Mouse (Mus musculus) erythroid progenitor cell, adult 5-6 weeks (primary cell): ENCODE data around the gene Tpst2. TPM values are rescaled to one million over a fixed set of nuclear protein-coding genes. Genes with fewer than 3 reads are reported as not detected.
"Not testable (repeated sequence)": the region's sequence is repeated elsewhere in the genome, so short reads cannot be mapped to it uniquely, and the experiment has no call there.

Experiments used
- ATAC-seq: replicated peaks from 2 replicates; pipeline ENCODE4 v1.8.0; 2016; ENCODE audit warnings: moderate number of reproducible peaks, mild to moderate bottlenecking, moderate TSS enrichment, inconsistent platforms; ENCODE audit not compliant: poor library complexity, low FRiP score, severe bottlenecking
- total RNA-seq, 2 experiments: library from RNA; stranded (forward) in 1 of 2; stranded (reverse) in 1 of 2; fragments of 150-400 nt in 1 of 2; fragments of 186-747, 209-891 nt in 1 of 2; gene quantifications; 2 replicates each; pipeline versions ENCODE4 v1.2.3 to v1.2.4; 2015 to 2017; ENCODE audit warnings: low replicate concordance in 2 of 2

Gene Tpst2
- total RNA-seq, 2 experiments from 2014 or later = 3.4 to 19.2 TPM

DNA sequence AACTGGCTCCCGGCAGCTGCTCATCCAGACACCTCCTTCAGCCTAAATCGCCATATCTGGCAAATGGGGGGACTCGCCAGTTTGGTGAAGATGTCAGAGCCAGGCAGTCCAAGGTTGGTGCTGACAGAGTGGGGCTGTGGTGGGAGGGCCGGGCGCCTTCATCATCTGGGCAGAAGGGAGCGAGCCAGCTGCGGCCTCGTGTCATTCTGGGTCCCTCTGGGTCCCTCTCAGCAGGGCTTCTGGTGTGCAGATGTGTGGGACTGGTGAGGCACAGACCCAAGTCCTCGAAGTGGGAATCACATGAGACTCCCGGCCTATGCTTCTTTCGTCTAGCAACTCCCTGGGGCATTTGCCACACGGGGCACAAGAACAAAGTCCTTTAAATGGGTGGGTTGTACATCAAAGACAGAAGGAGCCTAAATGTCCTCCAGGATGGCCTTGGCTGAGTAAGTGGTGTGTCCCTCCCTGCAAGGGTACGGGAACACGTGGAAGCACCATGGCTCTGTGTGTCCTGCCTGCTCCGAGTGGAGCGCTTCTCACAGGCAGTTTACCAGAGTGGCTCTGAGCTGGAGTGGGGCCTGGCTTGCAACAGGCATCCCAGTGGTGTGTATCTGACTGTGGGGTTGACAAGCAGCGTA lies 16.0 kb downstream of the Tpst2 start:
- no peak for ATAC-seq

GRCm38 (mm10) chr5:112293800-112294199 lies 17.3 kb downstream of the Tpst2 start:
- no peak for ATAC-seq

DNA sequence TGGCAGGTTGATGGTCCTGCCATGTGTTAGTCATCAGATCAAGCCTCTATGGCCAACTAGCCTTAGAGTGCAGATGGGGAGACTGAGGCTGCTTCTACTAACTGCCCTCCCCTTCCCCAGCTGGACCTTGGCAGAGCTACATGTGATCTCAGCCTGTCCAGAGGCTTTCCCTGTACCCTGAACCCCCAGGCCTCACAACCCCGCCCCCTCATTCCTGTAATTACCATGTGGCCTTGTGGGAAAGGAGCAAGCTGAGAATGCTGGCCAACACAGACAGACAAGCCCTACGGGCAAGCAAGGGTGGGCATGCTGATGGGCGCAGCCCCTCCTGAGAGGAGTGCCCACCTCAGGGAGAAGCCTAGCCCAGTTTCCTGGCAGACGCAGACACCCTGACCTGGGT lies 18.2 kb downstream of the Tpst2 start:
- no peak for ATAC-seq

DNA sequence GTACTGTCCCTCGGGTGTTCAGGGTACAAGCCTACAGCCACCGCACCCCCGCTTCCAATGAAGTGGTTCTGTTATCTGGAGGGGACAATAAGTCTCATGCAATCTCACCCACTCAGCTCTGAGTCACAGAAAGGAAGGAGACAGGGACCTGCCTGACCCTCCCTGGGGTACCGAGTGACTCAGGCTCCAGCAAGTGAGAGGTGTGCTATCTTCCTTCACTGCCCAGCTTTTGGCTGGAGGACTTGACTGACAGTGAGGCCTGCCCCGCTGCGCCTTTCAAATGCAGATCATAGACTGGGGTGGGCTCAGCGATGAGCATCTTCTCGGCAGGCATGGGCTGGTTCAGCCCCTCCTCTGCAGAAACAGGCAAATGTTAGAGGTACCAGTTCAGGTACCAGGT lies 18.7 kb downstream of the Tpst2 start:
- ATAC-seq = no peak

GRCm38 (mm10) chr5:112295564-112295963 lies 19.1 kb downstream of the Tpst2 start:
- ATAC-seq = no peak

- no peak for ATAC-seq
These were observed 20.1 kb downstream of the Tpst2 start for GRCm38 (mm10) chr5:112296404-112297181.

DNA sequence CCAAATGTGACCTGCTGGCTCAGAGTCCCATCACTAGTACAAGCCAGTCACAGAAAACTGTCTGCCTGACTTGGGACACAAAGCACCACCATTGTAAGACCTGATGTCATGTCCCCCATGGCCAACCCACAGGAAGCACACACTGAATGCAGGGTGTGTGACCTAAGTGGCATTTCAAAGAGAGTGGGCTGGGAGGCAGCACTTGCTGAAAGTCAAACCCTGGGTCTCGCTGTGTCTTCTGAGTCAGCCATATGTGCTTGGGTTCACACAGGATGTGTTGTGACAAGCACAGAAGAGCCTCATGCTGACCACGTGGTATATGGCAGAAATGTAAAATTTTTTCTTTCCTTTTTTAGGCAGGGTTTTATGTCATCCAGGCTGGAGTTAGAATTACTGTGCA lies 20.8 kb downstream of the Tpst2 start:
- no peak for ATAC-seq

- no peak for ATAC-seq
These were observed 21.9 kb downstream of the Tpst2 start for GRCm38 (mm10) chr5:112298226-112298988.

DNA sequence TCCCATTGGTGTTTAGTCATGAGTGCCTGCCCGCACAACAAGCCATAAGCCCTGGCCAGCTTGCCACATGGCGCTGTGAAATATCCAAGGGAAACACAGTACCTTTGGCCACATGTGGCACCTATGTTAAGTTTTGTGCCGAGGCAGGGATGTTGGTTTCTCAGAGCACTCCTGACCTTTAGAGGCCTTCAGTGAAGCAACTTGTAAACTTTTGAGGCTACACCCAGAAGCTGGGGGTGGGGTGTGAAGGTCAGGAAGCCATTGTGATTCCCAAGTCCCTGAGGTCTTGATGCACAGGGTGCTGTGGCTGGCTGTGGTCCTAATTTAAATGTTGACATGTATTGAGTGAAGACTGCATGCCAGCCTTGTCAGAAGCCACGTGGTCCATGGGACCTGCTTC lies 22.9 kb downstream of the Tpst2 start:
- no peak for ATAC-seq

DNA sequence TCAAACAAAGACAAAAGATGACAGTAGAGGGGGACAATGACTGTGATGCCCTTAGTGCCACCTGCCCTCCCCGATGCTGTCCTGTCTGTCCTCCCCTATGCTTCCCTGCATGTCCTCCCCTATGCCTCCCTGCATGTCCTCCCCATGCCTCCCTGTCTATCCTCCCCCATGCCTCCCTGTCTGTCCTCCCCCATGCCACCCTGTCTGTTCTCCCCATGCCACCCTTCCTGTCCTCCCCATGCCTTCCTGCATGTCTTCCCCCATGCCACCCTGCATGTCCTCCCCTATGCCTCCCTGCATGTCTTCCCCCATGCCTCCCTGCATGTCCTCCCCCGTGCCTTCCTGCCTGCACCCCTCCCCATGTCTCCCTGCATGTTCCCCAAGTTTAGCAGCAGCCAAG lies 23.6 kb downstream of the Tpst2 start:
- ATAC-seq = no peak

DNA sequence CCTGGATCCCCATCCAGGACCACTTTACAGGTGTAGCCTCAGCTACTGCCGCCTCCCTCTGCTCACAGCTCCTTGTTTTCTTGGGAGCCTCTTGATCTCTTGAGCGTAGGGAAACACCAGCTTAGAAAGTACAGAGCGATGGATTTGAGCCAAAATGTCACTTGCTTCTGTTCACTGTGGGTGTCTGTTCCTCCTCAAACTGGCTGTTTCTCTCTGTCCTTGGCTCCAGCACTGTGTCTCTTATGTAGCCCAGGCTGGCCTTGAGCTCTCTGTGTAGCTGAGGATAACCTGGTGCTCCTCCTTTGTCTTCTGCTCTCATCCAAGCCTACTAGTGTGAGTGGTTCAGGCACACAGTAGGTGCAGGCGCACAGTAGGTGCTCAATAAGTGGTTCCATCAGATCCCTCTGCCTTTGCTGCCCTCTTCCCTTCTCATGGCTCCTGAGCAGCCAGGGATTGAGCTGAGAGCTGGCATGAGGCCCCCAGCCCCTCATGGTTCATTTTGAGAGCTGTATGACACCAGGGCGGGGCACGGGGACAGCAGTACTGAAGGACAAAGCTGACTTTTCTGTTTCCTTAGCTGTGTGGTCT lies 24.3 kb downstream of the Tpst2 start:
- no peak for ATAC-seq

- no peak for ATAC-seq
These were observed 25.2 kb downstream of the Tpst2 start for GRCm38 (mm10) chr5:112301694-112302093.

- no peak for ATAC-seq
These were observed 25.8 kb downstream of the Tpst2 start for GRCm38 (mm10) chr5:112302310-112302709.

DNA sequence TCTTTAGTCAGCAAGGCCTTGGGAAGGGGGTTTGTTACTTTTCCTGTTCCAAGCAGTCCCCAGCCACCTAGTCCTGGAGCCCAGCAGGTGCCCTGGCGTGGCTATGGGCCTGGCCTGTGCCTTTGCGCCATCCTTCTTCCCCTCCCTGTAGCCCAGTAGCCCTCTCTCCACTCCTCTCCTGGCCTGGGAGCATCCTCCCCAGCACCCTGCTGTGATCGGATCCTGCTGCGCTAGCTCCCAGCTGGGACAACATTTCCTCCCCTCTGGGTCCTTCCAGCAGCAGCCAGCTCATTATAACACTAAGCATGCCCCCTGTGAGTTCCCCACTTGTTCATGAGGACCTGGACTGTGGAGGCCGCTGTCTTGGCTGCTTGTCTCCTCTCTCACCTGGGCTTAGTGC lies 29.4 kb downstream of the Tpst2 start:
- no peak for ATAC-seq

DNA sequence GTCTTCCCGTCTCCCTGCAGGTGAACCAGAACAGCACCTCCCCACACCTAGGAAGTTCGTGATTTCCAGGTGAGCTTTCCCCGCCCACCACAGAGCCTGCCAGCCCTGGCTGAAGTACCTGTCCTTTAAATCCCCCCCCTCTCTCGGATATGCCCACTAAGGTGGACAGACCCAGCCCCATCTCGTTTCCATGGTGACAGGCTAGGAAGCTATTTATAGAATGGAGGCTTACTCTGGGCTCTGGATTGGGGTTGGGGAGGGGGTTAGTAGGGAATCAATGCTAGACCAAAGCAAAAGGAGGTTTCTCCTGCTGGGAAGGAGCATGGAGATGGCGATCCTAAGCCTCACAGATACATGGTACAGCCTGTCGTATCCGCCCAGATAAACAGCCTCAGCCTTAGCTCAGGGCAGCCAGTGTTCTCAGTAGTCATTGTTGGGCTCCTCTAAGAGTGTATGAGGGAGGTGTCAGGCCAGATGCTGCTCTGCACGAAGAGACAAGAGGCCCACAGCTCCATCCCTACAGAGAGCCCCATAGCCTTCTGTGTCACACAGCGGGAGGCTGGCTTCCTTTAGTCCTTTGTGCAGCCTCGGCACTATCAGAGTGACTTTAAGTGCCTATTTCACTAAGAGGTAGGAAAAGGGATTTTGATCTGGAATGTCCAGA lies 36.9 kb downstream of the Tpst2 start:
- ATAC-seq = no peak

- ATAC-seq = no peak
These were observed 40.0 kb downstream of the Tpst2 start for GRCm38 (mm10) chr5:112316468-112316867.

DNA sequence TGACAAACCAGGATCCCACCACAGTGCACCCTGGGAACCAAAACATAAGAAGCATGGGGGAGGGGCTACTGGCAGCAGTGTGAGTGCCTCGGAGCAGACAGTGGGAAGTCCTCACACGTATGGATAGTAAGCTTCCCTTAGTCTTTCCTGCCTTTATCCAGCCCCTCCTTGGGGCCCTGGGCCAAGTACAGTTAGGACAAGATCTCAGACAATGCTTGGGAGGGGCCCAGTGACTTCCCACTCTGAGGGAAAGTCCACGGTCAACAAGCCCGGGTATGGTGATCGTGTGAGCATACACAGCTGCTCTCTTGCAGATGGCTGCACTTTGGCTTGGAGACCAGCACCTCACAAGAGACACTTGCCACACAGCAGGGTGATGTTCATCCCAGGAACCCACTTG lies 40.8 kb downstream of the Tpst2 start:
- no peak for ATAC-seq

DNA sequence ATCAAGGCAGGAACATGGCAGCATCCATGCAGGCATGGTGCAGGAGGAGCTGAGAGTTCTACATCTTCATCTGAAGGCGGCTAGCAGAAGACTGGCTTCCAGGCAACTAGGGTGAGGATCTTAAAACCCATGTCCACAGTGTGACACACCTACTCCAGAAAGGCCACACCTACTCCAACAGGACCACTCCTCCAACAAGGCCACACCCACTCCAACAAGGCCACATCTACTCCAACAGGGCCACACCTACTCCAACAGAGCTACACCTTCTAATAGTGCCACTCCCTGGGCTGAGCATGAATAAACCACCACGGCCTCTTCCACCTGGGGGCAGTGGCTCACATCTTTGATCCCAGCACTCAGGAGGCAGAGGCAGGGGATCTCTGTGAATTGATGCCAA lies 42.9 kb downstream of the Tpst2 start:
- not testable (repeated sequence) for ATAC-seq

DNA sequence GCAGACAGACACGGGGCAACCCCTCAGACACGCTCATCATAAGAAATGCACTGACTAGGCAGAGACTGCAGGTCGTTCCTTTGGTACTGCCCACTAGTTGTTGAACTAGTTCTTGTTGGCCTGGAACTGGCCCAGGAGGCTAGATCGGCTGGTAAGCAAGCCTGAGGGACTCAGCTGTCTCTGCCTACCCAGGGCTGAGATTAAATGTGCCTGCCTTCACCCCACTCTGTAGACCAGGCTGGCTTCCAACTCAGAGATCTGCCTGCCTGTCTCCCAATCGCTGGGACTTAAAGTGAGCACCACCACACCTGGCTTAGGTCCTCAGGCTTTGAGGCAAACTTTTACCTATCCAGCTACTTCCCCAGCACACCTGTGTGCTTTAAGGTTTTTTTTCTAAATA lies 43.9 kb downstream of the Tpst2 start:
- ATAC-seq = no peak

DNA sequence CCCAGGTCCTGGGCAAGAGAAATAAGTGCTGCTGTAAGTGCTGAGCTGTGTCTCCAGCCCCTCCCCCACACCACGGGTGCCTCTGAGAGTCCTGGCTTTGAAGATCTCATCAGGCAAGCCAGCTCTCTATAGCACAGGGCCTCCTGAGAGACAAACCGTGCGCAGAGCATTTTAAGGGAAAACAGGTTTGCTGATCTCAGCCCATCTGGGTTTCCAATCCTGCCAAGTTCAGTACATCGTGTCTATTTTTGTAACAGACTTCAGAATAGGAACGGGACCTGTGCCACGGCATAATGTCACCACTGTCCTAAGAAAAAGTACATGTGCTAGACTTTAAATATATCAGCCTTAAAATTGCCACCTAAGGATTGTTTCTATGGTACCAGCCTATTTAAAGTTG lies 44.4 kb downstream of the Tpst2 start:
- ATAC-seq = no peak
